In genomic region chr17:56292531-56293222, GRCm38 (mm10) we compare ENCODE assay signal across 7 mouse cellular contexts. TPM values are rescaled to one million over a fixed set of nuclear protein-coding genes. Genes with fewer than 3 reads are reported as not detected.
DNase-seq lines count a peak whose midpoint lies in the region; ATAC-seq and TF ChIP-seq lines count a peak whose summit lies in the region.

TSS of gene Plin3 (minus strand) at chr17:56292873.

- H3K4me2 ChIP-seq in embryonic facial prominence, embryonic 15.5 days (replicated peaks), result no peak within 1 kb of the TSS
- H3K4me2 ChIP-seq in heart, postnatal 0 days (ENCODE audit: low read depth, low read length), result no peak within 1 kb of the TSS; the same call in 1 of the 2 replicates
- peak within 1 kb of the TSS; percentile 85 for H3K4me2 ChIP-seq in liver, embryonic 12.5 days

- H3K4me1 ChIP-seq in testis, adult 2 months (ENCODE audit: control insufficient read depth, insufficient read depth, low read length), result peaks cover 43% of the 10 kb centered on the region
- H3K4me1 ChIP-seq in embryonic facial prominence, embryonic 15.5 days, result peaks cover 37% of the 10 kb centered on the region
- peaks cover 24% of the 10 kb centered on the region for H3K4me1 ChIP-seq in heart, postnatal 0 days (ENCODE audit: control insufficient read depth, insufficient read depth)
- peaks cover 44% of the 10 kb centered on the region for H3K4me1 ChIP-seq in liver, embryonic 12.5 days

- no peak for ATAC-seq in embryonic facial prominence, embryonic 15.5 days (ENCODE audit: insufficient number of reproducible peaks, low FRiP score, low TSS enrichment, low read depth)
- ATAC-seq in heart, postnatal 0 days (ENCODE audit: insufficient read depth, low read depth), result no peak
- no peak for ATAC-seq in liver, embryonic 12.5 days

- no peak for TF ChIP-seq POLR2A in testis, adult 2 months (IDR thresholded peaks at IDR 0.05; ENCODE audit: control insufficient read depth, low read depth, low read length)

- H3K36me3 ChIP-seq in testis, adult 2 months (ENCODE audit: control insufficient read depth, insufficient read depth, low read length), result no peaks in the 10 kb centered on the region
- H3K36me3 ChIP-seq in embryonic facial prominence, embryonic 15.5 days, result no peaks in the 10 kb centered on the region
- no peaks in the 10 kb centered on the region for H3K36me3 ChIP-seq in heart, postnatal 0 days (replicated peaks; ENCODE audit: control insufficient read depth, insufficient read depth, low read length)
- H3K36me3 ChIP-seq in liver, embryonic 12.5 days, result no peaks in the 10 kb centered on the region

- H3K27me3 ChIP-seq in testis, adult 2 months (ENCODE audit: control insufficient read depth, insufficient read depth, low read length), result no peaks in the 10 kb centered on the region
- no peaks in the 10 kb centered on the region for H3K27me3 ChIP-seq in embryonic facial prominence, embryonic 15.5 days
- no peaks in the 10 kb centered on the region for H3K27me3 ChIP-seq in heart, postnatal 0 days (ENCODE audit: control insufficient read depth, insufficient read depth, low read length)
- no peaks in the 10 kb centered on the region for H3K27me3 ChIP-seq in liver, embryonic 12.5 days (replicated peaks)

- H3K4me3 ChIP-seq in testis, adult 2 months (ENCODE audit: control insufficient read depth, low read depth, low read length), result no peak within 1 kb of the TSS
- H3K4me3 ChIP-seq in embryonic facial prominence, embryonic 15.5 days (replicated peaks), result no peak within 1 kb of the TSS
- H3K4me3 ChIP-seq in heart, postnatal 0 days (ENCODE audit: low read depth, low read length), result no peak within 1 kb of the TSS
- H3K4me3 ChIP-seq in liver, embryonic 12.5 days, result no peak within 1 kb of the TSS

- no peak for TF ChIP-seq CTCF in testis, adult 2 months (IDR thresholded peaks at IDR 0.05; ENCODE audit: control insufficient read depth, insufficient read depth, insufficient replicate concordance, low read depth, low read length)
- TF ChIP-seq CTCF in heart, postnatal 0 days (IDR thresholded peaks at IDR 0.05; ENCODE audit: low read depth), result no peak

- WGBS in embryonic facial prominence, embryonic 15.5 days, result 92% methylated on average over 4 of the region's 4 CpGs
- WGBS in heart, postnatal 0 days, result 88% methylated on average over 4 of the region's 4 CpGs
- 84% methylated on average over 4 of the region's 4 CpGs for WGBS in liver, embryonic 12.5 days (ENCODE audit: insufficient replicate concordance)

- DNase-seq in testis, postnatal 10 days (ENCODE audit: low spot score), result no peak
- no peak for DNase-seq in heart, postnatal 0 days (ENCODE audit: low spot score)
- peak; percentile 66 for DNase-seq in thymus, postnatal 14 days
- DNase-seq in ovary, postnatal 14 days (ENCODE audit: low spot score), result no peak

- 0 out of 2 replicates have a peak within 1 kb of the TSS, but pooled peaks have one; percentile 56 for H3K27ac ChIP-seq in testis, adult 2 months (ENCODE audit: control insufficient read depth, insufficient read depth, low read depth, low read length)
- peak within 1 kb of the TSS; percentile 97 for H3K27ac ChIP-seq in embryonic facial prominence, embryonic 15.5 days (replicated peaks)
- peak within 1 kb of the TSS; percentile 93 for H3K27ac ChIP-seq in heart, postnatal 0 days (ENCODE audit: low read depth)
- H3K27ac ChIP-seq in liver, embryonic 12.5 days, result peak within 1 kb of the TSS; percentile 93

- no peak within 1 kb of the TSS for H3K9ac ChIP-seq in embryonic facial prominence, embryonic 15.5 days
- H3K9ac ChIP-seq in heart, postnatal 0 days (replicated peaks; ENCODE audit: low read depth, low read length), result peak within 1 kb of the TSS; percentile 35; the same call in 1 of the 2 replicates
- H3K9ac ChIP-seq in liver, embryonic 12.5 days, result peak within 1 kb of the TSS; percentile 71; the same call in 1 of the 2 replicates

- no peaks in the 10 kb centered on the region for H3K9me3 ChIP-seq in embryonic facial prominence, embryonic 15.5 days (replicated peaks)
- no peaks in the 10 kb centered on the region for H3K9me3 ChIP-seq in heart, postnatal 0 days (replicated peaks; ENCODE audit: control insufficient read depth, low read length)
- H3K9me3 ChIP-seq in liver, embryonic 12.5 days (replicated peaks), result no peaks in the 10 kb centered on the region

- no peak for TF ChIP-seq EP300 in heart, postnatal 0 days (IDR thresholded peaks at IDR 0.05; ENCODE audit: low read depth)

RNA-seq across cellular contexts. Expression of gene Plin3, which starts in this region (rescaled TPM):
- polyA plus RNA-seq in testis, adult 2 months (2012; rRNA removed), result 21.9 and 22.3 TPM in 2 replicates
- polyA plus RNA-seq in embryonic facial prominence, embryonic 15.5 days (2015; fragmentation: Nextera tagmentation; extraction: Ambion mirVana), result 89.5 and 92.6 TPM in 2 replicates
- 76.8 and 78.5 TPM in 2 replicates for total RNA-seq in heart, postnatal 0 days (2014; rRNA removed; ENCODE audit: low replicate concordance)
- 70.9 and 73.0 TPM in 2 replicates for polyA plus RNA-seq in heart, postnatal 0 days (2015; fragmentation: Nextera tagmentation; extraction: Ambion mirVana)
- polyA plus RNA-seq in liver, embryonic 12.5 days (2016; fragmentation: Nextera tagmentation; extraction: Ambion mirVana), result 28.3 and 30.2 TPM in 2 replicates
